Mouse (Mus musculus): ENCODE measurements around the gene Rack1. TPM values are rescaled to one million over a fixed set of nuclear protein-coding genes. Genes with fewer than 3 reads are reported as not detected.
A peak's percentile ranks its signal among the peaks of the same experiment; 100 is the strongest.

The Rack1 gene
- polyA plus RNA-seq, 1 experiment from 2014 or later: 718 TPM

DNA sequence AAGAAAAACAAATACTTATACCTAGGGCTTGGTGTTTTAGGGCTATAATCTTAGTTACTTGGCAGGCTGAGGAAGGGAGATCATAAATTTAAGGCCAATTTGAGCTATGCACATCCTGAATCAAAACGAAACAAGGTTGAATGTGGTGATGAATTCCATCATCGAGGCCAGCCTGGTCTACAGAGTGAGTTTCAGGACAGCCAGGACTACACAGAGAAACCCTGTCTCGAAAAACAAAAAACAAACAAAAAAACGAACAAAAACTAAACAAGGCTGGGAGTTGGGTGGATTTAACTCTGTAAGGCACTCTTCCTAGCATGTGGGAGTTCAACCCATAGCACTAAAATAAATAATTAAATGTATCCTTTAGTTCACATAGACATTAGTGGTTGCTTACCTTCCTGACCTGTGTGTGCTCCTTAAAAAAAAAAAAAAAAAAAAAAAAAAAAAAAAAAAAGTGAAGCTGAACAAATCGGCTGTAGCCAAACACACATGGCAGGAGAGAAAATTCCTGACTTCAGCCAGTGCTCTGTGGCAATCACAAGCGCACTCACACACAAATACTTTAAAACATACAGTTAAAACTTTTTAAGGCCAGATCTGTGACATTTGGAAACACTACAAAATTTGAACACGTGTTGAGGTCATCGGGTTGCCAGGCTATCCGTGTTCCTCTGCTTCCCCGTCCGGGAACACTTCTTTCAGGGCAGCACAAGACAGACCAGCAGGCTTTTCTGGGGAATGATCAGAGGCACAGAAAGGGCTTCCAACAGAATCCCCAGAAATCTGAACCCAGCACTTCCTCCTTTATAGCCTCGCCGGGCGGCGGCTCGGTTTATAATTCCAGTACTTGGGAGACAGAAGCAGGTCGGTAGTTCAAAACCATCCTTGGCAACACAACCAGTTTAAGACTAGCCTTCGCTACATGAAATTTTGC, 880 bp upstream of the Rack1 start:
- no peaks in the 10 kb centered on the region for H3K27me3 ChIP-seq (replicated peaks; ENCODE audit: control insufficient read depth, insufficient read depth, low read length)
- H3K9me3 ChIP-seq (replicated peaks; ENCODE audit: control insufficient read depth, low read length): no peaks in the 10 kb centered on the region
- H3K27ac ChIP-seq (ENCODE audit: low read depth, low read length): peak overlapping the region; percentile 92
- H3K9ac ChIP-seq (ENCODE audit: low read length): peak overlapping the region; percentile 95
- DNase-seq (ENCODE audit: low spot score) (no peak), ATAC-seq (no peak; the same call in 1 of the 2 replicates)
- peak overlapping the region; percentile 58 for H3K4me3 ChIP-seq (ENCODE audit: low read depth, low read length)
- peaks cover 32% of the 10 kb centered on the region for H3K36me3 ChIP-seq (ENCODE audit: control insufficient read depth, insufficient read depth, low read length)
- WGBS: 13% methylated on average over 18 of the region's 18 CpGs
- H3K4me2 ChIP-seq (ENCODE audit: low read length): peak overlapping the region; percentile 90
- peaks cover 19% of the 10 kb centered on the region for H3K4me1 ChIP-seq (ENCODE audit: control insufficient read depth, insufficient read depth, low read length)

DNA sequence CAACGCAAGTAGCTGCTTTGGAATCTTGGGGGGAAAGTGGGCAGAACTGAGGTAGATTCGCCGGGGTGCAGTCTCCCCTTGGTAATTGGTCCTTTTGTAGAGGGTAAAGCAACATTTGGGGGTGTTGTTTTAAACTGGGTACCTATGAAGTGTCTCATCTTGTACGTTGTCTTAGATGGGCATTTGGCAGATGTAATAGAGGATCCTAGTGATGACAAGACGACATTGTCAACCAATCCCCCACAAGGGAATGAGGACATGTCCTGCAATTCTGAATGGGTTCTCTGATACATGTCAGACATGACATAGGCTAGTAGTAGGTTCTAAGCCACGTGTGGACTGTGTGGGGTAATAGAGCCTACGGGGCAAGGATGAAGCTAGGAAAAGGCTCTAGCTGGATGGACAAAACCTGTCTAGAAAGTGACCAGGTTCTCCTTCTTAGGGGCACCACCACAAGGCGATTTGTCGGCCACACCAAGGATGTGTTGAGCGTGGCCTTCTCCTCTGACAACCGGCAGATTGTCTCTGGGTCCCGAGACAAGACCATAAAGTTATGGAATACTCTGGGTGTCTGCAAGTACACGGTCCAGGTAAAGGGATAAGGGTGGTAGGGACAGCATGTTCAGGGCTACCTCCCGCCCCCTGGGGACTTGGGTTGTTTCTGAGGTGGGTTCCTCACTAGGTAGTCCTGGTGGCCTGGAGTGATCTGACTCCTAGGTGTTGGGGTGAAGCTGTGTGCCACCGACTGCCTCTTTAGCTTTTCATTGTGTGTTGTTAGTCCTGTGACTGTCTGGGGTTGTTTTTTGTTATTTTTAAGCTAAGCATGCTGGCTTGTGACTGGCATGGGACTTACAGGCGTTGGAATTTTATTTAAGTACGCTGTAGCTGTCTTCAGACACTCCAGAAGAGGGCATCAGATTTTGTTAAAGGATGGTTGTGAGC, 2.0 kb downstream of the Rack1 start:
- Histone ChIP-seq H3K4me3 (ENCODE audit: low read depth, low read length) (peak overlapping the region; percentile 58), H3K9me3 (replicated peaks; ENCODE audit: control insufficient read depth, low read length) (no peaks in the 10 kb centered on the region), H3K4me2 (ENCODE audit: low read length) (peak overlapping the region; percentile 90), H3K9ac (ENCODE audit: low read length) (peak overlapping the region; percentile 95), H3K27ac (ENCODE audit: low read depth, low read length) (no peak overlapping the region), H3K4me1 (ENCODE audit: control insufficient read depth, insufficient read depth, low read length) (peaks cover 19% of the 10 kb centered on the region), H3K27me3 (replicated peaks; ENCODE audit: control insufficient read depth, insufficient read depth, low read length) (no peaks in the 10 kb centered on the region), H3K36me3 (ENCODE audit: control insufficient read depth, insufficient read depth, low read length) (peaks cover 60% of the 10 kb centered on the region)
- ATAC-seq (no peak), DNase-seq (ENCODE audit: low spot score) (no peak)
- 80% methylated on average over 17 of the region's 17 CpGs for WGBS

DNA sequence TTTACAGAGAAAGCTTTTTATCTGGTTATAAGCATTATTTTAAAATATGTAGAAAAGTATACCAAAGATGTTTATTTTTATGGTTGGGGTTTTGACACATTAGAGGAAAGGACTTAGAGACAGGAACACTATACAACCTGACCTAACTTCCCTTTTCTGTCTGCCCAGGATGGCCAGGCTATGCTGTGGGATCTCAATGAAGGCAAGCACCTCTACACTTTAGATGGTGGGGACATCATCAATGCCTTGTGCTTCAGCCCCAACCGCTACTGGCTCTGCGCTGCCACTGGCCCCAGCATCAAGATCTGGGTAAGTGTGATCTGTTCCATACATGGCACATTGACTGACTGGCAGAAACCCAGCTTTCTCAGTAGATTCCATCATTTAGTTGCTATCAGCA, 3.9 kb downstream of the Rack1 start:
- H3K27ac ChIP-seq (ENCODE audit: low read depth, low read length): no peak overlapping the region
- H3K9me3 ChIP-seq (replicated peaks; ENCODE audit: control insufficient read depth, low read length): no peaks in the 10 kb centered on the region
- peaks cover 79% of the 10 kb centered on the region for H3K36me3 ChIP-seq (ENCODE audit: control insufficient read depth, insufficient read depth, low read length)
- H3K4me3 ChIP-seq (ENCODE audit: low read depth, low read length): no peak overlapping the region
- DNase-seq (ENCODE audit: low spot score): no peak
- no peak overlapping the region for H3K9ac ChIP-seq (ENCODE audit: low read length)
- peaks cover 15% of the 10 kb centered on the region for H3K4me1 ChIP-seq (ENCODE audit: control insufficient read depth, insufficient read depth, low read length)
- ATAC-seq: no peak
- WGBS: 93% methylated on average over 2 of the region's 2 CpGs
- H3K27me3 ChIP-seq (replicated peaks; ENCODE audit: control insufficient read depth, insufficient read depth, low read length): no peaks in the 10 kb centered on the region
- H3K4me2 ChIP-seq (ENCODE audit: low read length): no peak overlapping the region

DNA sequence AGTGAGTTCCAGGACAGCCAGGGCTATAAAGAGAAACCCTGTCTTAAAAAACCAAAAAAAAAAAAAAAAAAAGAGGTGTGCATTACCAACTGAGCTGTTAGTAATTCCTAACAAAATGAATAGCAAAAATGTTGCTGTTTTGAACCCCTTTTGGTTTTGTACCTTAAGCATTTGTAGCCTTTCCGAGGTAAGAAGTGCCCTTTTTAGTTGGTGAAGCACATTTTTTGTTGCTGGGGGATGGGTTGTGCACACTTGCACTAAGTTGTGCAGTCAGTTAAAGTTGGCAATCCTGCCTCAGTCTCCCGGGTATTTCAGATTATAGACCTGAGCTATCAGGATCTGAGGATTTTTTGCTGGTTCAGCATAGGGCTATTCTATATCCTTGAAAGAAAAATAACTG, 4.8 kb downstream of the Rack1 start:
- Histone ChIP-seq H3K36me3 (ENCODE audit: control insufficient read depth, insufficient read depth, low read length) (peaks cover 88% of the 10 kb centered on the region), H3K27ac (ENCODE audit: low read depth, low read length) (no peak overlapping the region), H3K4me3 (ENCODE audit: low read depth, low read length) (no peak overlapping the region), H3K9me3 (replicated peaks; ENCODE audit: control insufficient read depth, low read length) (no peaks in the 10 kb centered on the region), H3K4me2 (ENCODE audit: low read length) (no peak overlapping the region), H3K9ac (ENCODE audit: low read length) (no peak overlapping the region), H3K27me3 (replicated peaks; ENCODE audit: control insufficient read depth, insufficient read depth, low read length) (no peaks in the 10 kb centered on the region), H3K4me1 (ENCODE audit: control insufficient read depth, insufficient read depth, low read length) (peaks cover 11% of the 10 kb centered on the region)
- no peak for ATAC-seq
- no peak for DNase-seq (ENCODE audit: low spot score)
- WGBS: 89% methylated on average over 2 of the region's 2 CpGs

DNA sequence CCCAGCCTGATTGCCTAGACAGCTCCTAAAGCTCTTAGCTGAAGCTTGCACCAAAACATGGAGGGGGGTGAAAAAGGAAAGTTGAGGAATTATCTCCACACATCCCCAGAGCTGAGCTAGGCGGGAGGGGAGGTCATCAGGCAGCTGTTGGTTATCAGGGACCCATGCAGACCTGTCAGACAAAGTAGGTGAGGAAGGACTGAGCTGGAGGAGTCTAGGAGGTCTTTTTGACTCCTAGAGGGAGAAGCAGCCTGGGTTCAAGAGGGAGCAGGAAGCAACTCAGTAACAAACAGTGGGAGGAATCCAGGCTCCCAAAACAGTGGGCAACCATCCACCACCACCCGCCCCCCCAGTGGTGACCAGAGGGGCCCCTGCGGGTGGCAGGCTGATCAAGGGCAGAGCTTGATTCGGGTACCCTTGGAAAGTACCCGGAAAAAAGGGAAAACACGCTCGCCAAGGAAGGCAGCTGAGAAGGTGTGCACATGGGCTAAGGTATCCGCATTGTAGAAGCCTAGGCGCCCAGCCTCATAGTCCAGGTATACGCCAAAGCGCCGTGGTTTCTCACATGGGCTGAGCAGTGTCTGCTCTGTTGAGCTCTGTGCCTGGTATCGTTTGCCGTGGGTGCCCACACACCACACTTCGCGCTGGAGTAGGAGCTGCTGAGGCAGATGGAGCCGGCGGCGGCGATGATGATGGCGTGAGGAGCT, 6.9 kb downstream of the Rack1 start:
- ATAC-seq: peak; percentile 38
- no peaks in the 10 kb centered on the region for H3K27me3 ChIP-seq (replicated peaks; ENCODE audit: control insufficient read depth, insufficient read depth, low read length)
- DNase-seq (ENCODE audit: low spot score): no peak
- H3K9me3 ChIP-seq (replicated peaks; ENCODE audit: control insufficient read depth, low read length): no peaks in the 10 kb centered on the region
- 53% methylated on average over 21 of the region's 21 CpGs for WGBS
- no peak overlapping the region for H3K9ac ChIP-seq (ENCODE audit: low read length)
- peaks cover under 1% of the 10 kb centered on the region; the same call in 1 of the 2 replicates for H3K4me1 ChIP-seq (ENCODE audit: control insufficient read depth, insufficient read depth, low read length)
- peaks cover 99% of the 10 kb centered on the region for H3K36me3 ChIP-seq (ENCODE audit: control insufficient read depth, insufficient read depth, low read length)
- H3K27ac ChIP-seq (ENCODE audit: low read depth, low read length): no peak overlapping the region
- no peak overlapping the region for H3K4me3 ChIP-seq (ENCODE audit: low read depth, low read length)
- no peak overlapping the region for H3K4me2 ChIP-seq (ENCODE audit: low read length)

DNA sequence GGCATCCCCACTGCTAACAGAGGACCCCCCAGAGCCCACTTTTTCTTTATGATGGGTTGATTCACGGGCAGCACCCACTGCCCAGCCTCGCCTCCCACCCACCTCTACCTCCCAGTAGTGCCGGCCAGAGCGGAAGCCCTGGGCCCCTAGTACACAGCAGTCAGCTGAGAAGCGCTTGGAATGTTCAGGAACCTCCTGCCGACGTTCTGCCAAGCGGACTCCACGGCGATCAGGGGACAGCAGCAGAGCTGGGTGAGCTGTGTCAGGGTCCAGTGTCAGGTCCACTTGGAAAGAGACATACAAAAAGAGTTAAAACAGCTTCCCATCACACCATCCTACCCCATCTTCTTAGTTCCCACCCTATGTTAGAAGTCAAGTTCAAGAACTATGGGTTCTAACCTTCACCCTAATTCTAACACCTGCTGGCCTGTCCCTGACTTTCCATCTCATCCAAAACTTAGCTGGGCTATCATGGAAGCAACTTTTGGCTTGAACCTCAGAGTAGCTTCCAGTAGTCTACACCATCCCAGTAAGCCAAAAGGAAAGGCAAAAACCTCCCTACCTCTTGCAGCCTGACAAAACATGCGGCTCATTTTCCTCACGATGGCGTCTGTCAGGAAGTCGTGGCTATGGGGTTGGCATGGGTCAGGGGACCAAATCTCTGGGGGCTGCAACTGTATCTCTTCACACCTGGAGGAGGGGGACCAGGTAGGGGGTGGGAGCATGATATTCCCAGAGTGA, 7.6 kb downstream of the Rack1 start:
- ATAC-seq: peak; percentile 27

DNA sequence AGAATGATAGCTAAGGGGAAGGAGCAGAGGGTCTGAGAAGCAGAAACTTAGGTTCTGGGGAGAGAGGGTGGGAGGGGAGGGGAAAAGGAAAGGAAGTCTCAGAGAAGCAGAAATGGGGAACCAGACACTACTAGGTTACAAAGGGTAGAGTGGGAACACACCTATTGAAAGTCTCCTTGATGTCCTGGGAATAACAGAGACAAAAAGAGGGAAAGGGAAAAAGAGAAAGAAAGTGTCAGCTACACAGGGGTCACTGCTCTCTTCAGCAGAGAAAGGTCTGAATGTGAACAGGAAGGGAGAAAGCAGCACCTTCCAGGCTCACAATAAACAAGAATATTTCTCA, 8.1 kb downstream of the Rack1 start:
- Histone ChIP-seq H3K4me1 (ENCODE audit: control insufficient read depth, insufficient read depth, low read length) (no peaks in the 10 kb centered on the region), H3K27ac (ENCODE audit: low read depth, low read length) (no peak overlapping the region), H3K36me3 (ENCODE audit: control insufficient read depth, insufficient read depth, low read length) (peaks cover 94% of the 10 kb centered on the region), H3K9me3 (replicated peaks; ENCODE audit: control insufficient read depth, low read length) (no peaks in the 10 kb centered on the region), H3K4me3 (ENCODE audit: low read depth, low read length) (no peak overlapping the region), H3K4me2 (ENCODE audit: low read length) (no peak overlapping the region), H3K9ac (ENCODE audit: low read length) (no peak overlapping the region), H3K27me3 (replicated peaks; ENCODE audit: control insufficient read depth, insufficient read depth, low read length) (no peaks in the 10 kb centered on the region)
- ATAC-seq (no peak), DNase-seq (ENCODE audit: low spot score) (no peak)

More for the DNA sequence above, 7.6 kb downstream of the Rack1 start:
- no peaks in the 10 kb centered on the region for H3K4me1 ChIP-seq (ENCODE audit: control insufficient read depth, insufficient read depth, low read length)
- no peak overlapping the region for H3K4me3 ChIP-seq (ENCODE audit: low read depth, low read length)
- H3K27me3 ChIP-seq (replicated peaks; ENCODE audit: control insufficient read depth, insufficient read depth, low read length): no peaks in the 10 kb centered on the region
- no peak overlapping the region for H3K27ac ChIP-seq (ENCODE audit: low read depth, low read length)
- WGBS: 71% methylated on average over 14 of the region's 14 CpGs
- no peak overlapping the region for H3K4me2 ChIP-seq (ENCODE audit: low read length)
- peaks cover 99% of the 10 kb centered on the region for H3K36me3 ChIP-seq (ENCODE audit: control insufficient read depth, insufficient read depth, low read length)
- H3K9me3 ChIP-seq (replicated peaks; ENCODE audit: control insufficient read depth, low read length): no peaks in the 10 kb centered on the region
- no peak overlapping the region for H3K9ac ChIP-seq (ENCODE audit: low read length)
- DNase-seq (ENCODE audit: low spot score): no peak
